Mouse (Mus musculus) intestine, embryonic 16.5 days (tissue): Measurements from ENCODE around the gene Cops7a. TPM values are rescaled to one million over a fixed set of nuclear protein-coding genes. Genes with fewer than 3 reads are reported as not detected.

Experiments used
- polyA plus RNA-seq: library from polyadenylated mRNA; unstranded; fragments of >200 nt; fragmentation: Nextera tagmentation; extraction: Ambion mirVana; gene quantifications from 2 replicates; pipeline ENCODE4 v1.2.1, GENCODE M21; 2015

Gene Cops7a
- polyA plus RNA-seq, 1 experiment from 2014 or later, result 176 TPM

Other genes starting within 250 kb of the Cops7a start
- 20.4 and 22.5 TPM in 2 replicates for gene Ptpn6, start 226.8 kb downstream of the Cops7a start, polyA plus RNA-seq
- 309 and 334 TPM in 2 replicates for gene Grcc10, start 224.2 kb downstream of the Cops7a start, polyA plus RNA-seq
- not detected in 2 replicates for gene Gm45234, start 209.5 kb downstream of the Cops7a start, polyA plus RNA-seq
- 8.3 and 8.8 TPM in 2 replicates for gene Atn1, start 209.0 kb downstream of the Cops7a start, polyA plus RNA-seq
- gene Eno2, start 195.9 kb downstream of the Cops7a start, polyA plus RNA-seq, result 7.1 and 7.9 TPM in 2 replicates
- gene Lrrc23, start 185.8 kb downstream of the Cops7a start, polyA plus RNA-seq, result 0.18 and 0.26 TPM in 2 replicates
- 25.7 and 31.7 TPM in 2 replicates for gene Spsb2, start 156.9 kb downstream of the Cops7a start, polyA plus RNA-seq
- gene Tpi1, start 151.2 kb downstream of the Cops7a start, polyA plus RNA-seq, result 1,250 and 1,271 TPM in 2 replicates
- 106 and 117 TPM in 2 replicates for gene Usp5, start 136.1 kb downstream of the Cops7a start, polyA plus RNA-seq
- gene Cdca3, start 136.0 kb downstream of the Cops7a start, polyA plus RNA-seq, result 153 and 183 TPM in 2 replicates
- 0.70 and 1.7 TPM in 2 replicates for gene Gnb3, start 125.3 kb downstream of the Cops7a start, polyA plus RNA-seq
- 5.6 and 7.2 TPM in 2 replicates for gene P3h3, start 107.8 kb downstream of the Cops7a start, polyA plus RNA-seq
- 0.75 and 0.77 TPM in 2 replicates for gene Gpr162, start 101.6 kb downstream of the Cops7a start, polyA plus RNA-seq
- gene Cd4, start 77.3 kb downstream of the Cops7a start, polyA plus RNA-seq, result 0.44 and 0.70 TPM in 2 replicates
- 1.9 TPM in 2 replicates for gene Lag3, start 53.8 kb downstream of the Cops7a start, polyA plus RNA-seq
- 87.8 and 173 TPM in 2 replicates for gene Ptms, start 45.4 kb downstream of the Cops7a start, polyA plus RNA-seq
- gene Mlf2, start 34.2 kb downstream of the Cops7a start, polyA plus RNA-seq, result 296 and 299 TPM in 2 replicates
- gene Pianp, start 31.2 kb upstream of the Cops7a start, polyA plus RNA-seq, result 1.9 and 2.0 TPM in 2 replicates
- 8.9 and 10.3 TPM in 2 replicates for gene Zfp384, start 43.6 kb upstream of the Cops7a start, polyA plus RNA-seq
- gene Ing4, start 74.2 kb upstream of the Cops7a start, polyA plus RNA-seq, result 96.0 and 105 TPM in 2 replicates
- gene Acrbp, start 84.2 kb upstream of the Cops7a start, polyA plus RNA-seq, result 9.8 and 10.6 TPM in 2 replicates
- 9.4 and 9.7 TPM in 2 replicates for gene Lpar5, start 102.4 kb upstream of the Cops7a start, polyA plus RNA-seq
- 41.3 and 44.8 TPM in 2 replicates for gene Chd4, start 130.4 kb upstream of the Cops7a start, polyA plus RNA-seq
- 59.5 and 66.8 TPM in 2 replicates for gene Nop2, start 166.4 kb upstream of the Cops7a start, polyA plus RNA-seq
- 4.5 and 5.3 TPM in 2 replicates for gene Iffo1, start 179.7 kb upstream of the Cops7a start, polyA plus RNA-seq
- 2,256 and 2,328 TPM in 2 replicates for gene Gapdh, start 200.9 kb upstream of the Cops7a start, polyA plus RNA-seq
- gene Ncapd2, start 226.2 kb upstream of the Cops7a start, polyA plus RNA-seq, result 67.8 and 78.0 TPM in 2 replicates
- 267 and 284 TPM in 2 replicates for gene Mrpl51, start 226.3 kb upstream of the Cops7a start, polyA plus RNA-seq